Mouse (Mus musculus) MEL (cell line): ENCODE measurements around the gene Frs2. TPM values are rescaled to one million over a fixed set of nuclear protein-coding genes. Genes with fewer than 3 reads are reported as not detected.
A peak's percentile ranks its signal among the peaks of the same experiment; 100 is the strongest.

Experiments
- DNase-seq: peaks from one replicate; pipeline ENCODE4 v3.0.0; 2011; ENCODE audit warnings: low read depth, low spot score
- H3K27ac ChIP-seq: 2 replicates; pipeline ENCODE4 v1.5.1; 2012; ENCODE audit warnings: low read depth, mild to moderate bottlenecking, control low read depth, low read length, moderate library complexity; ENCODE audit not compliant: control insufficient read depth
- H3K27me3 ChIP-seq, 2 experiments: fragments of 150-350 bp in 1 of 2; sonication (generic) in 1 of 2; 2 replicates each; pipeline ENCODE4 v1.6.1; 2012; ENCODE audit warnings: low read length in 2 of 2, mild to moderate bottlenecking in 2 of 2, improper control_type of control experiment in 1 of 2, moderate library complexity in 1 of 2; ENCODE audit not compliant: insufficient read depth in 2 of 2, control insufficient read depth in 1 of 2
- H3K36me3 ChIP-seq, 2 experiments: 2 replicates each; pipeline ENCODE4 v1.6.1; 2012 to 2014; ENCODE audit warnings: low read length in 2 of 2, improper control_type of control experiment in 1 of 2, inconsistent platforms in 1 of 2, mild to moderate bottlenecking in 1 of 2; ENCODE audit not compliant: insufficient read depth in 2 of 2, control insufficient read depth in 1 of 2
- H3K4me1 ChIP-seq, 2 experiments: fragments of 150-350 bp in 1 of 2; sonication (generic) in 1 of 2; 2 replicates each; pipeline ENCODE4 v1.6.1; 2012; ENCODE audit warnings: low read length in 2 of 2, improper control_type of control experiment in 1 of 2, mild to moderate bottlenecking in 1 of 2; ENCODE audit not compliant: insufficient read depth in 2 of 2, control insufficient read depth in 1 of 2
- H3K4me3 ChIP-seq, 2 experiments: fragments of 150-350 bp in 1 of 2; sonication (generic) in 1 of 2; 2 replicates each; pipeline ENCODE4 v1.5.1; 2012; ENCODE audit warnings: low read depth in 2 of 2, low read length in 2 of 2, mild to moderate bottlenecking in 2 of 2, moderate library complexity in 2 of 2, control low read depth in 1 of 2, improper control_type of control experiment in 1 of 2; ENCODE audit not compliant: control insufficient read depth in 1 of 2, insufficient read depth in 1 of 2
- H3K79me2 ChIP-seq: 2 replicates; pipeline ENCODE4 v1.6.1; 2012; ENCODE audit warnings: mild to moderate bottlenecking, low read length, moderate library complexity; ENCODE audit not compliant: control insufficient read depth, poor library complexity, insufficient read depth
- H3K9ac ChIP-seq: 2 replicates; pipeline ENCODE4 v1.6.1; 2012; ENCODE audit warnings: low read depth, mild to moderate bottlenecking, control low read depth, low read length, moderate library complexity; ENCODE audit not compliant: control insufficient read depth, poor library complexity, severe bottlenecking
- H3K9me3 ChIP-seq: fragments of 150-350 bp; sonication (generic); replicated peaks from 2 replicates; pipeline ENCODE4 v1.6.1; 2012; ENCODE audit warnings: mild to moderate bottlenecking, low read length, improper control_type of control experiment, moderate library complexity; ENCODE audit not compliant: insufficient read depth
- BHLHE40 ChIP-seq: IDR thresholded peaks from 2 replicates; pipeline ENCODE4 v1.6.1; 2012; ENCODE audit warnings: low read depth, mild to moderate bottlenecking, inconsistent platforms, low read length, improper control_type of control experiment, borderline replicate concordance
- CHD1 ChIP-seq: IDR thresholded peaks from 2 replicates; pipeline ENCODE4 v1.6.1; 2012; ENCODE audit warnings: low read depth, mild to moderate bottlenecking, inconsistent platforms, low read length, improper control_type of control experiment
- CTCF ChIP-seq, 3 experiments: IDR thresholded peaks in 2 of 3; conservative IDR thresholded peaks in 1 of 3; 2 replicates each; pipeline ENCODE4 v1.5.1; 2011 to 2012; ENCODE audit warnings: low read length in 3 of 3, low read depth in 2 of 3, mild to moderate bottlenecking in 2 of 3, improper control_type of control experiment in 1 of 3, inconsistent platforms in 1 of 3, mixed read lengths in 1 of 3, moderate library complexity in 1 of 3; ENCODE audit not compliant: control insufficient read depth in 1 of 3, insufficient read depth in 1 of 3, poor library complexity in 1 of 3, severe bottlenecking in 1 of 3
- E2F4 ChIP-seq: IDR thresholded peaks from 2 replicates; pipeline ENCODE4 v1.6.1; 2011; ENCODE audit warnings: low read depth, low read length, improper control_type of control experiment, borderline replicate concordance
- EP300 ChIP-seq, 2 experiments: IDR thresholded peaks; 2 replicates each; pipeline ENCODE4 v1.6.1; 2011; ENCODE audit warnings: improper control_type of control experiment in 2 of 2, low read length in 2 of 2, low read depth in 1 of 2, mild to moderate bottlenecking in 1 of 2
- ETS1 ChIP-seq: IDR thresholded peaks from 2 replicates; pipeline ENCODE4 v1.6.1; 2012; ENCODE audit warnings: low read depth, mild to moderate bottlenecking, inconsistent platforms, low read length, improper control_type of control experiment, moderate library complexity
- GABPA ChIP-seq: IDR thresholded peaks from 2 replicates; pipeline ENCODE4 v1.6.1; 2012; ENCODE audit warnings: low read depth, mild to moderate bottlenecking, inconsistent platforms, low read length, improper control_type of control experiment, moderate library complexity
- JUND ChIP-seq: IDR thresholded peaks from 2 replicates; pipeline ENCODE4 v1.6.1; 2011; ENCODE audit warnings: low read depth, mild to moderate bottlenecking, improper control_type of control experiment, low read length
- MAFK ChIP-seq: IDR thresholded peaks from 2 replicates; pipeline ENCODE4 v1.6.1; 2011; ENCODE audit warnings: low read depth, mild to moderate bottlenecking, low read length, improper control_type of control experiment, borderline replicate concordance
- MEF2A ChIP-seq: IDR thresholded peaks from 2 replicates; pipeline ENCODE4 v1.6.1; 2014; ENCODE audit warnings: low read depth, mild to moderate bottlenecking, inconsistent platforms, low read length, improper control_type of control experiment; ENCODE audit not compliant: poor library complexity, insufficient replicate concordance, severe bottlenecking; ENCODE audit errors: extremely low read depth
- MYB ChIP-seq: IDR thresholded peaks from 2 replicates; pipeline ENCODE4 v1.6.1; 2011; ENCODE audit warnings: mild to moderate bottlenecking, low read depth, low read length, improper control_type of control experiment
- POLR2A ChIP-seq, 2 experiments: IDR thresholded peaks; 2 replicates each; pipeline ENCODE4 v1.6.1; 2011 to 2012; ENCODE audit warnings: low read length in 2 of 2, mild to moderate bottlenecking in 2 of 2, control low read depth in 1 of 2, improper control_type of control experiment in 1 of 2, low read depth in 1 of 2, moderate library complexity in 1 of 2; ENCODE audit not compliant: control insufficient read depth in 1 of 2, insufficient read depth in 1 of 2, poor library complexity in 1 of 2
- RCOR1 ChIP-seq: IDR thresholded peaks from 2 replicates; pipeline ENCODE4 v1.6.1; 2012; ENCODE audit warnings: low read depth, mild to moderate bottlenecking, inconsistent platforms, low read length, improper control_type of control experiment
- SIN3A ChIP-seq: IDR thresholded peaks from 2 replicates; pipeline ENCODE4 v1.6.1; 2012; ENCODE audit warnings: low read length, improper control_type of control experiment, inconsistent platforms
- SMC3 ChIP-seq: IDR thresholded peaks from 2 replicates; pipeline ENCODE4 v1.6.1; 2011; ENCODE audit warnings: low read depth, low read length, improper control_type of control experiment
- TAL1 ChIP-seq: IDR thresholded peaks from 2 replicates; pipeline ENCODE4 v1.6.1; 2012; ENCODE audit warnings: mild to moderate bottlenecking, inconsistent platforms, low read length, moderate library complexity, mixed read lengths
- TBP ChIP-seq: IDR thresholded peaks from 2 replicates; pipeline ENCODE4 v1.8.0; 2011; ENCODE audit warnings: low read depth, low read length, improper control_type of control experiment
- TCF12 ChIP-seq: IDR thresholded peaks from 2 replicates; pipeline ENCODE4 v1.6.1; 2014; ENCODE audit warnings: low read depth, mild to moderate bottlenecking, inconsistent platforms, low read length, improper control_type of control experiment, moderate library complexity
- UBTF ChIP-seq: IDR thresholded peaks from 2 replicates; pipeline ENCODE4 v1.6.1; 2012; ENCODE audit warnings: low read depth, mild to moderate bottlenecking, inconsistent platforms, low read length, improper control_type of control experiment, moderate library complexity, borderline replicate concordance; ENCODE audit not compliant: insufficient read depth
- USF1 ChIP-seq: IDR thresholded peaks from 2 replicates; pipeline ENCODE4 v1.6.1; 2014; ENCODE audit warnings: low read depth, mild to moderate bottlenecking, inconsistent platforms, low read length, improper control_type of control experiment, moderate library complexity
- USF2 ChIP-seq, 2 experiments: IDR thresholded peaks; 2 replicates each; pipeline ENCODE4 v1.6.1; 2011 to 2012; ENCODE audit warnings: improper control_type of control experiment in 2 of 2, low read length in 2 of 2, borderline replicate concordance in 1 of 2, inconsistent platforms in 1 of 2, low read depth in 1 of 2, mild to moderate bottlenecking in 1 of 2; ENCODE audit not compliant: insufficient read depth in 1 of 2
- ZKSCAN1 ChIP-seq: IDR thresholded peaks from 2 replicates; pipeline ENCODE4 v1.6.1; 2012; ENCODE audit warnings: low read depth, mild to moderate bottlenecking, inconsistent platforms, low read length, improper control_type of control experiment, moderate library complexity
- polyA plus RNA-seq, 2 experiments: library from polyadenylated mRNA; stranded (reverse) in 1 of 2; unstranded in 1 of 2; fragments of >175 nt in 1 of 2; fragments of >200 nt in 1 of 2; gene quantifications; 2 replicates each; pipeline versions ENCODE4 v1.2.1 to v1.2.4; 2012; ENCODE audit warnings: low replicate concordance in 2 of 2, low read depth in 1 of 2; ENCODE audit not compliant: insufficient read length in 2 of 2, insufficient read depth in 1 of 2, missing spikeins in 1 of 2
- total RNA-seq: library from RNA; depleted of rRNA; stranded (reverse); fragments of 300-350 nt; gene quantifications from 2 replicates; pipeline ENCODE4 v1.2.3, GENCODE M21; 2012

The Frs2 gene
- total and polyA plus RNA-seq, 3 experiments: 6.7 to 129 (median 11.8) TPM

GRCm38 (mm10) chr10:117069109-117069508, 79.2 kb downstream of the Frs2 start:
- H3K4me1 ChIP-seq: peaks cover 0 to 6% of the 10 kb centered on the region in 2 experiments; a peak in 2 of 4 replicates
- H3K9me3 ChIP-seq: no peaks in the 10 kb centered on the region
- H3K79me2 ChIP-seq: no peaks in the 10 kb centered on the region
- peaks cover 5 to 6% of the 10 kb centered on the region in 2 experiments; a peak in 3 of 4 replicates for H3K36me3 ChIP-seq
- peak in 2 of 3 experiments; percentile 32 to 35; a peak in 4 of 6 replicates for TF ChIP-seq CTCF (IDR thresholded peaks at IDR 0.05 in 2 of 3, conservative IDR thresholded peaks at IDR 0.05 in 1 of 3; ENCODE audit: control insufficient read depth in 1 of 3, insufficient read depth in 1 of 3, low read depth in 2 of 3, low read length in 3 of 3, poor library complexity in 1 of 3, severe bottlenecking in 1 of 3)
- 0 out of 2 replicates have a peak, but pooled peaks have one; percentile 5 for TF ChIP-seq SMC3
- no peak for TF ChIP-seq MAFK
- TF ChIP-seq UBTF: no peak
- TF ChIP-seq, all 39 proteins: peak for 2
- H3K27ac ChIP-seq: no peak overlapping the region
- no peak overlapping the region for H3K4me3 ChIP-seq
- H3K27me3 ChIP-seq: no peaks in the 10 kb centered on the region
- H3K9ac ChIP-seq: no peak overlapping the region
- DNase-seq: peak; percentile 42

GRCm38 (mm10) chr10:117064076-117064475, 84.3 kb downstream of the Frs2 start:
- Histone ChIP-seq H3K27ac (peak overlapping the region; percentile 75), H3K79me2 (peaks cover 36% of the 10 kb centered on the region), H3K9ac (peak overlapping the region; percentile 62), H3K4me3 (peak overlapping the region; percentile 46 to 71), H3K27me3 (no peaks in the 10 kb centered on the region), H3K9me3 (no peaks in the 10 kb centered on the region), H3K36me3 (peaks cover 29 to 35% of the 10 kb centered on the region in 2 experiments), H3K4me1 (peaks cover 3 to 24% of the 10 kb centered on the region in 2 experiments)
- TF ChIP-seq ETS1: no peak
- TF ChIP-seq SIN3A: 0 out of 2 replicates have a peak, but pooled peaks have one; percentile 9
- no peak for TF ChIP-seq GABPA
- DNase-seq: no peak

GRCm38 (mm10) chr10:117063254-117064021, 84.9 kb downstream of the Frs2 start, which contains the start of gene Cct2:
TSS of gene Cct2 (minus strand) at chr10:117063814.
- peaks cover 3 to 27% of the 10 kb centered on the region in 2 experiments for H3K4me1 ChIP-seq
- DNase-seq: peak; percentile 96
- no peaks in the 10 kb centered on the region for H3K27me3 ChIP-seq
- H3K36me3 ChIP-seq: peaks cover 32 to 42% of the 10 kb centered on the region in 2 experiments
- peaks cover 41% of the 10 kb centered on the region for H3K79me2 ChIP-seq
- H3K9ac ChIP-seq: peak within 1 kb of the TSS; percentile 87
- H3K4me3 ChIP-seq: peak within 1 kb of the TSS; percentile 72 to 76
- H3K9me3 ChIP-seq: no peaks in the 10 kb centered on the region
- H3K27ac ChIP-seq: peak within 1 kb of the TSS; percentile 87
- no peak for TF ChIP-seq ETS1
- no peak for TF ChIP-seq BHLHE40
- TF ChIP-seq RCOR1: no peak
- TF ChIP-seq MEF2A: no peak
- peak; percentile 57 for TF ChIP-seq TBP
- TF ChIP-seq TAL1: no peak
- peak; percentile 46; the same call in 1 of the 2 replicates for TF ChIP-seq TCF12
- TF ChIP-seq SMC3: no peak
- no peak for TF ChIP-seq E2F4
- TF ChIP-seq USF2 (IDR thresholded peaks at IDR 0.05; ENCODE audit: borderline replicate concordance in 1 of 2, insufficient read depth in 1 of 2, low read depth in 1 of 2, low read length in 2 of 2): no peak
- TF ChIP-seq EP300 (IDR thresholded peaks at IDR 0.05; ENCODE audit: low read depth in 1 of 2, low read length in 2 of 2): no peak
- TF ChIP-seq ZKSCAN1: no peak
- TF ChIP-seq USF1: no peak
- no peak for TF ChIP-seq CHD1
- peak in 1 of 2 experiments; percentile 95 for TF ChIP-seq POLR2A (IDR thresholded peaks at IDR 0.05; ENCODE audit: control insufficient read depth in 1 of 2, insufficient read depth in 1 of 2, low read depth in 1 of 2, low read length in 2 of 2, poor library complexity in 1 of 2)
- no peak for TF ChIP-seq GABPA
- no peak for TF ChIP-seq MYB
- no peak for TF ChIP-seq MAFK
- TF ChIP-seq SIN3A: peak; percentile 59
- TF ChIP-seq JUND: no peak
